Mouse (Mus musculus) embryonic fibroblast, embryonic 13.5 days (primary cell): ENCODE results near the gene Btbd16.

Experiments used
- CTCF ChIP-seq: IDR thresholded peaks from 2 replicates; pipeline ENCODE4 v1.5.1; 2011; ENCODE audit warnings: mild to moderate bottlenecking, control low read depth, low read length, moderate library complexity, borderline replicate concordance; ENCODE audit not compliant: insufficient read depth
- POLR2A ChIP-seq: IDR thresholded peaks from 2 replicates; pipeline ENCODE4 v1.6.1; 2011; ENCODE audit warnings: low read depth, mild to moderate bottlenecking, control low read depth, low read length, moderate library complexity

DNA sequence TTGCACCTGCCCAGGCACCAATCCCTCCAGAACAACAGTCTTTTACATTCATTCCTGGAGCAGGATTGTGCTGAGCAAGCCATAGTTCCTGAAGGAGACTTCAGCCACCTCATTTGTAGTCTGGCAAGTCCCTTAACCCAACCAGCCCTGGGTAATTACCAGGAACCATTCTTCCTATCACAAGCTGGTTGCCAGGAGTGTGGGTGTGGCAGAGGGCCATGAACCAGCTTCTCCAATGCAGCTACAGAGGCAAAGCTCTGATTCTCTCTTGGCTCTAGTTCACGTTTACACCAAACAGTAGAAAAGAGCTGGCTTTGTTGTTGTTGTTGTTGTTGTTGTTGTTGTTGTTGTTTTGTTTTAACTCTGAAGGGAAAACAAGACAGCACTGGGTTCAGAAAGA is 88.6 kb downstream of the Btbd16 start:
- TF ChIP-seq POLR2A (no peak), CTCF (no peak)
